Mouse (Mus musculus) midbrain, embryonic 15.5 days (tissue): ENCODE measurements around the gene Hist2h2be. TPM values are rescaled to one million over a fixed set of nuclear protein-coding genes. Genes with fewer than 3 reads are reported as not detected.
A peak's percentile ranks its signal among the peaks of the same experiment; 100 is the strongest.
"Not testable (repeated sequence)": the region's sequence is repeated elsewhere in the genome, so short reads cannot be mapped to it uniquely, and the experiment has no call there.

Source experiments
- ATAC-seq: fragments of 200-750 bp; cut with Nextera tagmentation; replicated peaks from 2 replicates; pipeline ENCODE4 v1.8.0; 2017; ENCODE audit warnings: moderate TSS enrichment
- H3K27ac ChIP-seq: fragments of 300-500 bp; sonication (generic); 2 replicates; pipeline ENCODE4 v1.5.1; 2015; ENCODE audit warnings: mild to moderate bottlenecking, inconsistent platforms
- H3K27me3 ChIP-seq: fragments of 300-500 bp; sonication (generic); replicated peaks from 2 replicates; pipeline ENCODE4 v1.6.1; 2015; ENCODE audit warnings: inconsistent platforms
- H3K36me3 ChIP-seq: fragments of 300-500 bp; sonication (generic); replicated peaks from 2 replicates; pipeline ENCODE4 v1.6.1; 2015; ENCODE audit warnings: inconsistent platforms
- H3K4me1 ChIP-seq: fragments of 300-500 bp; sonication (generic); 2 replicates; pipeline ENCODE4 v1.6.1; 2015; ENCODE audit warnings: inconsistent platforms
- H3K4me2 ChIP-seq: fragments of 300-500 bp; sonication (generic); 2 replicates; pipeline ENCODE4 v1.6.1; 2015; ENCODE audit warnings: inconsistent platforms, mild to moderate bottlenecking, moderate library complexity
- H3K4me3 ChIP-seq: fragments of 300-500 bp; sonication (generic); 2 replicates; pipeline ENCODE4 v1.5.1; 2015; ENCODE audit warnings: mild to moderate bottlenecking, inconsistent platforms
- H3K9ac ChIP-seq: fragments of 300-500 bp; sonication (generic); 2 replicates; pipeline ENCODE4 v1.6.1; 2015; ENCODE audit warnings: mild to moderate bottlenecking, inconsistent platforms
- H3K9me3 ChIP-seq: fragments of 300-500 bp; sonication (generic); 2 replicates; pipeline ENCODE4 v1.6.1; 2016; ENCODE audit warnings: inconsistent platforms
- WGBS: fragments of 180-500 bp; shearing (Covaris S2); methylation state at CpG from one replicate; pipeline ENCODE4 v1.1.7; 2015; ENCODE audit warnings: mixed read lengths; 5-methylcytosine and 5-hydroxymethylcytosine counted together
- polyA plus RNA-seq: library from polyadenylated mRNA; unstranded; fragments of >200 nt; fragmentation: Nextera tagmentation; extraction: Ambion mirVana; gene quantifications from 2 replicates; pipeline ENCODE4 v1.2.1, GENCODE M21; 2015

Gene Hist2h2be
- polyA plus RNA-seq, 1 experiment from 2014 or later, result 5.1 TPM

GRCm38 (mm10) chr3:96209242-96209641 is 11.7 kb upstream of the Hist2h2be start:
- H3K9me3 ChIP-seq, result no peaks in the 10 kb centered on the region
- H3K36me3 ChIP-seq, result no peaks in the 10 kb centered on the region
- no peak overlapping the region for H3K9ac ChIP-seq
- H3K27me3 ChIP-seq, result no peaks in the 10 kb centered on the region
- H3K27ac ChIP-seq, result no peak overlapping the region
- H3K4me2 ChIP-seq, result no peak overlapping the region
- WGBS, result 22% methylated on average over 15 of the region's 15 CpGs
- no peak overlapping the region for H3K4me3 ChIP-seq
- ATAC-seq, result no peak
- no peaks in the 10 kb centered on the region for H3K4me1 ChIP-seq

DNA sequence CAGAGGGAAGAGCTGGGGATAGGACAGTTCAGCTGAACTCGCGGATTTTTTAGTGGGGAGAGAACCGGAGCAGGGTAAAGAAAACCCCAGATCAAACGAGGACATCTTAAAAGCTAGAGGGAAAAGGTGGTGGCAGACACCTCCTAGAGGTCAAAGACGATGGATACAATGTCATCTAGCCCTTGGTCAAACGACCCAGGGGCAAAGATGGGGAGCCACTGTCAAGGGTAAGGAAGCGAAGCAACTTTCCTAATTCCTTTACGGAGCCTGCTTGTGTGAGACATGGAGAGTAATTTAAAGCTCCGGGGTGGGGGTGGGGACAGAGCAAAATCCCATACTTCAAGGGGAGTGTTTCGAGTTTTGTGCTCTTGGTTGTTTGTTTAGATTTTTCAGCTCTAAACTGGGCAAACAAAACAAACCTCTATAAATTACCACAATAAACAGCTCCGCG is 1.7 kb upstream of the Hist2h2be start:
- peak; percentile 31 for ATAC-seq
- Histone ChIP-seq H3K36me3 (no peaks in the 10 kb centered on the region), H3K27me3 (no peaks in the 10 kb centered on the region), H3K4me2 (peak overlapping the region; percentile 93), H3K9me3 (no peaks in the 10 kb centered on the region), H3K9ac (peak overlapping the region; percentile 87), H3K4me1 (peaks cover 23% of the 10 kb centered on the region), H3K4me3 (peak overlapping the region; percentile 74), H3K27ac (peak overlapping the region; percentile 98)
- under 1% methylated on average over 12 of the region's 12 CpGs for WGBS

GRCm38 (mm10) chr3:96219661-96220130 is 1.2 kb upstream of the Hist2h2be start, which contains the start of the genes Bola1 and Hist2h2ab:
Gene Bola1, minus strand, starts transcription at chr3:96219709.
Gene Hist2h2ab, plus strand, starts transcription at chr3:96219865.
- no peaks in the 10 kb centered on the region for H3K36me3 ChIP-seq
- peak within 1 kb of the TSS; percentile 74 for H3K4me3 ChIP-seq
- H3K27ac ChIP-seq, result peak within 1 kb of the TSS; percentile 98
- no peaks in the 10 kb centered on the region for H3K27me3 ChIP-seq
- no peaks in the 10 kb centered on the region for H3K9me3 ChIP-seq
- peak within 1 kb of the TSS; percentile 87 for H3K9ac ChIP-seq
- ATAC-seq, result peak; percentile 94
- under 1% methylated on average over 37 of the region's 37 CpGs for WGBS
- peak within 1 kb of the TSS; percentile 93 for H3K4me2 ChIP-seq
- H3K4me1 ChIP-seq, result peaks cover 23% of the 10 kb centered on the region

DNA sequence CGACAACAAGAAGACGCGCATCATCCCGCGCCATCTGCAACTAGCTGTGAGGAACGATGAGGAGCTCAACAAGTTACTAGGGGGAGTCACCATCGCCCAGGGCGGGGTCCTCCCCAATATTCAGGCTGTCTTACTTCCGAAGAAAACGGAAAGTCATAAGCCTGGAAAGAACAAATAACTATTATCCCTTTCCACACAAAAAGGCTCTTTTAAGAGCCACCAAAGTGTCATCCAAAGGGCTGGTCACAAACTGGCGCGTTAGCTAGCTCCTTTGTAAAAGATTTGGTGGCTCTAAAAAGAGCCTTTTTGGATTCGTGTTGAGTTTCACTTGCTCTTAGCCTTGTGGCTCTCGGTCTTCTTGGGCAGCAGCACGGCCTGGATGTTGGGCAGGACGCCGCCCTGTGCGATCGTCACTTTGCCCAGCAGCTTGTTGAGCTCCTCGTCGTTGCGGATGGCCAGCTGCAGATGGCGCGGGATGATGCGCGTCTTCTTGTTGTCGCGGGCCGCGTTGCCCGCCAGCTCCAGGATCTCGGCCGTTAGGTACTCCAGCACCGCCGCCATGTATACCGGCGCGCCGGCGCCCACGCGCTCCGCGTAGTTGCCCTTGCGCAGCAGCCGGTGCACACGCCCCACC is 671 bp upstream of the Hist2h2be start:
- under 1% methylated on average over 32 of the region's 47 CpGs for WGBS
- ATAC-seq, result peak; percentile 32
- H3K27ac ChIP-seq, result peak overlapping the region; percentile 98
- peak overlapping the region; percentile 74 for H3K4me3 ChIP-seq
- peak overlapping the region; percentile 87 for H3K9ac ChIP-seq
- peaks cover 23% of the 10 kb centered on the region for H3K4me1 ChIP-seq
- H3K36me3 ChIP-seq, H3K9me3 ChIP-seq, H3K27me3 ChIP-seq: not testable (repeated sequence)
- peak overlapping the region; percentile 93 for H3K4me2 ChIP-seq

GRCm38 (mm10) chr3:96221640-96222038 is 720 bp downstream of the Hist2h2be start:
- Histone ChIP-seq H3K36me3 (no peaks in the 10 kb centered on the region), H3K9ac (peak overlapping the region; percentile 87), H3K4me1 (peaks cover 23% of the 10 kb centered on the region), H3K4me2 (peak overlapping the region; percentile 93), H3K27ac (peak overlapping the region; percentile 98), H3K4me3 (peak overlapping the region; percentile 74), H3K27me3 (no peaks in the 10 kb centered on the region), H3K9me3 (no peaks in the 10 kb centered on the region)
- no peak for ATAC-seq
- WGBS, result 7% methylated on average over 9 of the region's 9 CpGs

- Histone ChIP-seq H3K9me3 (no peaks in the 10 kb centered on the region), H3K36me3 (no peaks in the 10 kb centered on the region), H3K4me1 (peaks cover 23% of the 10 kb centered on the region), H3K4me2 (0 out of 2 replicates have a peak overlapping the region, but pooled peaks have one; percentile 3), H3K4me3 (no peak overlapping the region), H3K9ac (no peak overlapping the region), H3K27ac (no peak overlapping the region), H3K27me3 (no peaks in the 10 kb centered on the region)
- 86% methylated on average over 4 of the region's 4 CpGs for WGBS
- ATAC-seq, result no peak
These were observed 1.9 kb downstream of the Hist2h2be start for GRCm38 (mm10) chr3:96222774-96223173.

- Histone ChIP-seq H3K27me3 (no peaks in the 10 kb centered on the region), H3K27ac (no peak overlapping the region), H3K4me2 (no peak overlapping the region), H3K9me3 (no peaks in the 10 kb centered on the region), H3K36me3 (no peaks in the 10 kb centered on the region), H3K4me3 (no peak overlapping the region), H3K9ac (no peak overlapping the region), H3K4me1 (peaks cover 16% of the 10 kb centered on the region)
- no peak for ATAC-seq
- 11% methylated on average over 2 of the region's 2 CpGs for WGBS
These were observed 4.5 kb downstream of the Hist2h2be start for GRCm38 (mm10) chr3:96225421-96225820.

- no peaks in the 10 kb centered on the region for H3K27me3 ChIP-seq
- no peaks in the 10 kb centered on the region for H3K9me3 ChIP-seq
- peaks cover 5% of the 10 kb centered on the region for H3K4me1 ChIP-seq
- H3K9ac ChIP-seq, result no peak overlapping the region
- WGBS, result 81% methylated on average over 8 of the region's 8 CpGs
- H3K4me3 ChIP-seq, result no peak overlapping the region
- ATAC-seq, result no peak
- no peak overlapping the region for H3K4me2 ChIP-seq
- H3K27ac ChIP-seq, result no peak overlapping the region
- no peaks in the 10 kb centered on the region for H3K36me3 ChIP-seq
These were observed 6.1 kb downstream of the Hist2h2be start for GRCm38 (mm10) chr3:96226695-96227648.

DNA sequence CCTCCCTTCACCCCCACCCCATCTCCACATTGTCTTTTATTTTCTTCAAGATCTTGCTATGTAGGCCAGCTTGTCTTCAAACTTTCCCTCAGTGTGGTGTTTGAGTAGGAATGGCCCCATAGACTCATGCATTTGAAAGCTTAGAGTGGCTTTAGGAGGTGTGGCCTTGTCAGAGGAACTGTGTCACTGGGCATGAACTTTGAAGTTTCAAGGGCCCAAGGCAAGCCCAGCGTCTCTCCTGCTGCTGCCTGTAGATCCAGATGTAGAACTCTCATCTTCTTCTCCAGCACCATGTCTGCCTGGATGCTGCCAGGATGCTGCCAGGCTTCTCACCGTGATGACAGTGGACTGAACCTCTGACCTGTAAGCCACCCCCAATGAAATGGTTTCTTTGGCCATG is 7.9 kb downstream of the Hist2h2be start:
- no peak overlapping the region for H3K4me3 ChIP-seq
- WGBS, result 65% methylated on average over 2 of the region's 2 CpGs
- H3K27ac ChIP-seq, result no peak overlapping the region
- no peak for ATAC-seq
- no peak overlapping the region for H3K9ac ChIP-seq
- H3K9me3 ChIP-seq, result no peaks in the 10 kb centered on the region
- no peaks in the 10 kb centered on the region for H3K4me1 ChIP-seq
- H3K4me2 ChIP-seq, result no peak overlapping the region
- H3K36me3 ChIP-seq, result no peaks in the 10 kb centered on the region
- H3K27me3 ChIP-seq, result no peaks in the 10 kb centered on the region

- Histone ChIP-seq H3K4me1 (no peaks in the 10 kb centered on the region), H3K4me3 (no peak overlapping the region), H3K9me3 (no peaks in the 10 kb centered on the region), H3K36me3 (no peaks in the 10 kb centered on the region), H3K27me3 (no peaks in the 10 kb centered on the region), H3K9ac (no peak overlapping the region), H3K27ac (no peak overlapping the region), H3K4me2 (no peak overlapping the region)
- no peak for ATAC-seq
- WGBS, result 83% methylated on average over 2 of the region's 2 CpGs
These were observed 9.5 kb downstream of the Hist2h2be start for GRCm38 (mm10) chr3:96230404-96230803.

GRCm38 (mm10) chr3:96230910-96231757 is 10.2 kb downstream of the Hist2h2be start:
- WGBS, result 72% methylated on average over 4 of the region's 4 CpGs
- ATAC-seq, result no peak
- Histone ChIP-seq H3K27ac (no peak overlapping the region), H3K9ac (no peak overlapping the region), H3K4me1 (no peaks in the 10 kb centered on the region), H3K4me3 (no peak overlapping the region), H3K27me3 (no peaks in the 10 kb centered on the region), H3K4me2 (no peak overlapping the region), H3K36me3 (no peaks in the 10 kb centered on the region), H3K9me3 (no peaks in the 10 kb centered on the region)

- H3K27me3 ChIP-seq, result no peaks in the 10 kb centered on the region
- H3K9me3 ChIP-seq, result no peaks in the 10 kb centered on the region
- no peak overlapping the region for H3K4me3 ChIP-seq
- no peak for ATAC-seq
- no peaks in the 10 kb centered on the region for H3K4me1 ChIP-seq
- no peak overlapping the region for H3K9ac ChIP-seq
- H3K4me2 ChIP-seq, result no peak overlapping the region
- no peak overlapping the region for H3K27ac ChIP-seq
- no peaks in the 10 kb centered on the region for H3K36me3 ChIP-seq
- 59% methylated on average over 2 of the region's 2 CpGs for WGBS
These were observed 10.8 kb downstream of the Hist2h2be start for GRCm38 (mm10) chr3:96231758-96232120.
